Mouse (Mus musculus): ENCODE data around the gene Zscan12.
"Not testable (repeated sequence)": the region's sequence is repeated elsewhere in the genome, so short reads cannot be mapped to it uniquely, and the experiment has no call there.

Gene Zscan12

DNA sequence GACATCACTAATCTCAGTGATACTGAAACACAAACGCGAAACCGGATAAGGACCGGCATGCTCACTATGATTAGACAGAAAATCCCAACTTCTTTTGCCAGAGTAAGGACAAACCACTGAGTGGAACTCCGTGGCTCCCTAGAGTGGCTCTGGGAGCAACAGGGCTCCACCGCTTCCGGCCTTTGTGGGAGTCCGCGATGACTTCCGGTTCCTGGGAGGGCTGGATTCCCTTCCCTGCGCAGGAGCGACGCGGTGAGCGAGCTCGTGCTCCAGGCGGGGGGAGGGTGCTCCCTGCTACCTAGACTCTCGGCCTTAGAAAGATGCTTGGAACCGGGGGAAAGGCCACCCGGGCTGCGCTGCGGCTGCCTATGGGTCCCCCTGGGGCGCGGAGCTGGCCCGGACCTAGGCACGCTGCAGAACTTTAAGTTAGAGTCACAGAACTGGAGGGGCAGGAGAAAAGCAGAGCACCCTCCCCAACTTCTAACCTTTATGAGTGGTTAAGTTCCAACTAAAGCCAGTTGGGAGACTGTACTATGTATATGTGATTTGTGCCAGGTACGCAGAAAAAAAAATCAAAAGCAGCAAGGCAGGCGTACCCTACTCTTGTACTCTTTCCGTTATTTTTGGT, at the start of gene Zscan12:
Zscan12 (plus strand) TSS at position 200 of the 628 bp plus-strand sequence.
- in situ Hi-C loops (cut with MboI, MseI), result no loop called here

- in situ Hi-C loops (cut with MboI, MseI), result no loop called here
These were observed 49.8 kb upstream of the Zscan12 start for GRCm38 (mm10) chr13:21312854-21313253.

DNA sequence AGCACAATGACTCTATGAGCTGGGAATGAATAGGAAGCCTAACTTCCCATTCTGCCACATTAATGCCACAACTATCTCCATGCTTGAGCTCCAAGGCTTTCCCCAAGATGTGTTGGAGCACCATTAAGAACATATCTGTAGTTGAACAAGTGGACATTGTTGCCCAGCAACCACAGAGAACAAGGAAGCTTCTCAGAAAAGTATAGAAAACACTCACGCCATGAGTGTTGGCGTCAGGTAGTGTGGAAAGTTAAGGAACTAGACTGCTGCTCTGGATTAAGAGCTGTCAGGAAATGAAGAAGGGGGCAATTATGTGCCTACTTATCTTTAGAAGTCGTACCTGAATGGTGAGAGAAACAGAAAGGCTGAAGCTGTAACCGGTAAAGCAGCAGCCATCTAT, 48.7 kb upstream of the Zscan12 start:
- in situ Hi-C loops (cut with MboI, MseI), result no loop called here

GRCm38 (mm10) chr13:21320262-21320661, 42.4 kb upstream of the Zscan12 start:
- in situ Hi-C loops (cut with MboI, MseI), result loop anchor here (10.0 kb wide), 1 partner anchor 65 kb away; no protein-coding TSS in a partner anchor

DNA sequence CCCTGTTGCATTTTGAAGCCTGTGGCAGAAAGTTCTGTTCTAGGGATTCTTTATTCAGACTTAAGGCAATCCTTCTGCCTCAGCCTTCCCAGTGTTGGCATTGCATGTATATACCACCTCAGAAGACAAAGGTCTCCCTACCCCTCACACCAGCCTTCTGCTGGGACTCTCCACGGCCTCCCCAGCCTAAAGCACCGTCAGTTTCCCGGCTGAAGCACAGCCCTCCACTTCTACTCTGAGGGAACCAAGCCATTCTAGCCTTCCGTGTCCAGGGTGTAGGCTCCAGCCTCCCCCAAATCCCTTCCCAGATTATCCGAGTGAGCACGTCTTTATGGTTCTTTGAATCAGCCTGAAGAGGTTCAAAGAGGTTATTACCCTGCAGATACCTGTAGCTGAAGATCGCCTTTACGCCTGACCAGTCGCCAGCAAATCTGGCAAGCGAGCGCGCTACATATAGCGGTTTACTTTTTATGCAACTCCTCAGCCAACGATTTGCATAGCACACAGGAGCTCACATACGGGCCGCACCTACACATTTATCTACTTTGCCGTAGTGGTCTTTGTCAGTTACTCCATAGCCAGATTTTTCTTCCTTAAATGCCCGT, 40.6 kb upstream of the Zscan12 start:
- in situ Hi-C loops (cut with MboI, MseI), result loop anchor here (10.0 kb wide), 1 partner anchor 67 kb away; no protein-coding TSS in a partner anchor

- in situ Hi-C loops (cut with MboI, MseI), result loop anchor here (10.0 kb wide), 1 partner anchor 68 kb away; no protein-coding TSS in a partner anchor
These were observed 39.9 kb upstream of the Zscan12 start for GRCm38 (mm10) chr13:21322509-21323375.

- in situ Hi-C loops (cut with MboI, MseI), result loop anchor here (10.0 kb wide), 1 partner anchor 69 kb away; no protein-coding TSS in a partner anchor
These were observed 39.2 kb upstream of the Zscan12 start for GRCm38 (mm10) chr13:21323405-21323804.

- in situ Hi-C loops (cut with MboI, MseI), result loop anchor here (10.0 kb wide), 1 partner anchor 71 kb away; no protein-coding TSS in a partner anchor
These were observed 36.4 kb upstream of the Zscan12 start for GRCm38 (mm10) chr13:21326191-21326590.

DNA sequence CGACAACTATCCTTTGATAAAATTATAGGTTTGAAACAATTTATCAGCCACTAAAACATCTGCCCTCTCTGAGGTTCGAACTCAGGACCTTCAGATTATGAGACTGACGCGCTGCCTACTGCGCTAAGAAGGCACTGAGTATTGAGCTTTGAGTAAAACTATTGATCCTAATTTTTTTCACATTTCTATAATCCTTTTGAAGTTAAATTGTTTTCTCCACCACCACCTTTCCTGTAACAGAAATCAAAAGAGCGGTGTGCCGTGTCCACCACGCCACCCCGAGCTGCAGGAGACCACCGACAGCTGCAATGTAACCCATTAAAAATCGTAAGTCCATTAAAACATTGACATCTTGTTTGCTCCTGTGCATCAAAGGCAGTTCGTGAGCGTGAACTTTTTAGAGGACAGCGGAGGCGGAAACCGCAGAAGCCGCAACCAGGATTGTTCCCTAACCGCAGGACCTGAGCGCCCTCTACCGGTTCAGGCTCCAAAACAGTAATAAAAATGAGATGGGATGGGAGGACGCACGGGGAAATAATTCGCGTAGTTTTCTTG, 35.9 kb upstream of the Zscan12 start:
- in situ Hi-C loops (cut with MboI, MseI), result loop anchor here (10.0 kb wide), 1 partner anchor 72 kb away; no protein-coding TSS in a partner anchor

DNA sequence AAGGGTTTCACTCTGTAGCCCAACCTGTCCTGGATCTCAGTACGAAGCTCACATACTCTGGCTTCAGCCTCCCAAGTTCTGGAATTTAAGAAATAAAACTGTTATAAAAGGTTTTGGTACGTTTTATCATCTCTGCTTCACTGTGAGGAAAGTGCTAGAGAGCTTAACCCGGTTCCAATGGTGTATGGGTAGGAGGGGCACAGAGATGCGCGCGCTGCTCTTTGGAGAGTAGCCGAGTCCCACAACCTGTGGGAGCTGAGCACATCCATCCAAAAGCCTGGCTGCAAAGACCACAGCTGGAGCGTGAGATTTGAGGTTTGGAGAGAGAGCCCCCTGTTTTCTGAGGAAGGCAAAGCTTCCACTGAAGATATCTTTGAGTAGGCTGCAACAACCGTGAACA, 35.2 kb upstream of the Zscan12 start:
- in situ Hi-C loops (cut with MboI, MseI), result loop anchor here (10.0 kb wide), 1 partner anchor 73 kb away; no protein-coding TSS in a partner anchor

- in situ Hi-C loops (cut with MboI, MseI), result no loop called here
These were observed 16.0 kb upstream of the Zscan12 start, which contains the start of gene Olfr1367 for GRCm38 (mm10) chr13:21346610-21347009. TSS of gene Olfr1367 (plus strand) at chr13:21346910.

DNA sequence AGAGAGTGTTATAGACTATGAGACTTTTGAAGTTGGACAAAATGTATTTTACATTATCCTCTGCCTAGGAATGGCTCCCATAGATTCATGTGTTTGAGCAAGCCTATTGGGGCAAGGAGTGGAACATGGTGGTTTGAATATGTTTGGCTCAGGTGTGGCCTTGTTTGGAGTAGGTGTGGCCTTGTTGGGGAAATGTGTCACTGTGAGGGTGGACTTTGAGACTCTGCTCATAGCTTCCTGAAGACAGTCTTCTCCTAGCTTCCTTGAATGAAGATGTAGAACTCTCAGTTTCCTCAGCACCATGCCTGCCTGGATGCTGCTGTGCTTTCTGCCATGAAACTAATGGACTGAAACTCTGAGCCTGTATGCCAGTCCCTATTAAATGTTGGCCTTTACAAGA, 12.0 kb upstream of the Zscan12 start:
- in situ Hi-C loops (cut with MboI, MseI), result no loop called here

- in situ Hi-C loops (cut with MboI, MseI), result no loop called here
These were observed 1.1 kb downstream of the Zscan12 start for GRCm38 (mm10) chr13:21363719-21364118.

DNA sequence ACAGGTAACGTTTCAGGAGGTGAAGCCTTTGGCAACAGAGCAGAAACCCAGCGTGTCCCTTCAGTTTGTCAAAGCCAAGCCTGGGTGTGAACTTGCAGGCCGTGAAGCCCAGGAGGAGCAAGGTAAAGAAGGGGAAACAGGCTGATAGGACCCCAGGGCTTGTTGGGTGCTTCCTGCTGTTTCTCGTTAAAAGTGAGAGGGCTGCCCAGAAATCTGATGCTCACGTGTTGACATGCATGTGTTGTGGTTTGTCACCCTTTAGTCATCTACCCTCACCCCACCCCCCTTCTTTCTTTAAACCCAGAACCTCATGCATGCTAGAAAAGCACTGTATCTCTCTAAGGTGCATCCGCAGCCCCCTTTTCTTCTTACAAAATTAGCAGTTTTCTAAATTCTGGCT, 4.0 kb downstream of the Zscan12 start:
- in situ Hi-C loops (cut with MboI, MseI), result no loop called here

- in situ Hi-C loops (cut with MboI, MseI), result no loop called here
These were observed 10.1 kb downstream of the Zscan12 start for GRCm38 (mm10) chr13:21372700-21373099.

DNA sequence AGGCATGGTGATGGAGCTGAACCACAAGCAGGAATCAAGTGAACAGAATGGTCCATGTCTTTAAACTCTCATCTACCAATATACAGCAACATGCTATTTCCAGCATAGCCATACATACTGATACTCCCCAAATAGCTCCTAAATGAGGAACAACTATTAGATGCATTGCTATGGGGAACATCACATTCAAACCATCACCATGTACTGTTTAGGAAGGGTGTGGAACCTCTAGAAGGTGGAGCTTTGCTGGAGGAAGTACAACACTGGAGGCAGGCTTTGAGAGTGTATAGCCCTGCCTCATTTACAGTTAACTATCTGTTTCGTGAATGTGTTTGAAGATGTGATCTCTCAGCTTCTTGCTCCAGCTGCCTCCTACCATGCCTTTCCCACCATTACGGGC, 15.2 kb downstream of the Zscan12 start:
- in situ Hi-C loops (cut with MboI, MseI), result no loop called here

DNA sequence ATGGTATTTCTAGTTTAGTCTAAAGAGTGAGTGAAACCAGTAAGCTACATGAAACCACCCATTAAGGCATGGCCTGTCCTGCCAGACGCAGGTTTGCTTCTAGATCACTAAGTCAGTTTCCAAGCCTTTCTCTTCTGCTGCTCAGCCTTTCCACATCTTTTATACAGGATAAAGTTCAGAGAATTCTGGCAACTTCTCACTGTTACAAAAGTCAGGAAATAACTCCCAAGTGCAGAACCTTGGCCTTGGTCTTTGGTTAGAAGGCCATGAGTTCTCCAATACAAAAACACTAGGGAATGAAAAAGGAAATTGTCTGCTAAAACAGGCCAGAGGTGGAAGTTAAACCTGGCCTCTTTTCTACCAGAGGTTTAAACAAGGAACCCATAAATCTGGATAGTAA, 32.6 kb downstream of the Zscan12 start:
- in situ Hi-C loops (cut with MboI, MseI), result no loop called here

DNA sequence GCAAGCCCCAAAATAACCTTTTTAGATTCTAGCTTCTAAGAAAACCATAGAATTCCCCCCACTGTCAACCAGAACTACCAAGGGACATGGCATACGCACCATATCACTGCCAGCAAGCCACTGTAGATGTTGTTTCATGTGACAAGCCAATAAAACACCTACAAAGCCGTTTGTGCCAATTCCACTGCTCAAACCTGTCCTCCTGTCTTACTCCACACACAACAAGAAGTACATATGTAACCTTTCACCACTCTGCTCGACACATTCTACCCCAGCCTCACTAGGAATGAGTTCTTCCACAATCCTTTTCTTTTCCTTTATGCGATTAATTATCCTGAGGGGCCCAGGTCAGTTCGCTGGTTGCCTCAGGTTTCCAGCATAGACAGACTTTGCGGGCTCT, 33.0 kb downstream of the Zscan12 start:
- in situ Hi-C loops (cut with MboI, MseI), result no loop called here

DNA sequence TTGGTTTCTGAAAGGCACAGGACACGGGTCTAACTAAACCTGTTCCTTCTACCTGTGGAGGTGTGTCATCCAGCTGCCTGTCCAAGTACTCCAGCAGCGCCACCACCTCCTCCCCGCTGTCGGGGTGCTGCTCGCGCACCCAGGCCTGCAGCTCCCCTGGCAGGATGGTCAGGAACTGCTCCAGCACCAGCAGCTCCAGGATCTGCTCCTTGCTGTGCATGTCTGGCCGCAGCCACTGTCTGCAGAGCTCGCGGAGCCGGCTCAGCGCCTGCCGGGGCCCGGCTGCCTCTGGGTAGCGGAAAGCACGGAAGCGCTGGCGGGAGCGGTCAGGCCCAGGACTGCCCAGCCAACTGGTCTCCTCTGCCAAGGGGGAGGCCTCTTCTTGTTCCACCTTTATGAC, 33.4 kb downstream of the Zscan12 start:
- in situ Hi-C loops (cut with MboI, MseI), result not testable (repeated sequence)

- in situ Hi-C loops (cut with MboI, MseI), result no loop called here
These were observed 34.9 kb downstream of the Zscan12 start for GRCm38 (mm10) chr13:21397486-21397885.

DNA sequence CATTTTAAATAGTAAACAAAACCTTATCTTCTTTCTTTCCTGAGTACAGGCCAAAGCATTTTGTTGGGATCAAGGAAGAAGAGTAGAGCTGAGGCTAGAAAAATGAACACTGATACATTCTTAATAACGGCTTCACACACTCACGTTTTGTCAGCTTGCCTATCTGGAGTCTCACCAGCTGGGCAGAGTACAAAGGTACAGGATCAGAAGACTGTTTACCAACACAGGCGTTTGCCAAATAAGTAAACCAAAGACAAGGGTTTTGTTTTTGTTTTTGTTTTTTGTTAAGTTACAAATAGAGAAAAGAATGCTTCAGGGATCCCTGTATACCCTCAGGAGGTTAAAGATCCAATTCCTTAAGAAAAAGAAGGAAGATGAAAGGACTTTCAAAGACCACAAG, 38.5 kb downstream of the Zscan12 start:
- in situ Hi-C loops (cut with MboI, MseI), result no loop called here

Data from T-helper 1 cell (primary cell).